Mouse (Mus musculus): ENCODE data around the gene Atp9a. TPM values are rescaled to one million over a fixed set of nuclear protein-coding genes. Genes with fewer than 3 reads are reported as not detected.

The Atp9a gene
- polyA plus RNA-seq, 1 experiment from 2014 or later = 28.3 TPM

DNA sequence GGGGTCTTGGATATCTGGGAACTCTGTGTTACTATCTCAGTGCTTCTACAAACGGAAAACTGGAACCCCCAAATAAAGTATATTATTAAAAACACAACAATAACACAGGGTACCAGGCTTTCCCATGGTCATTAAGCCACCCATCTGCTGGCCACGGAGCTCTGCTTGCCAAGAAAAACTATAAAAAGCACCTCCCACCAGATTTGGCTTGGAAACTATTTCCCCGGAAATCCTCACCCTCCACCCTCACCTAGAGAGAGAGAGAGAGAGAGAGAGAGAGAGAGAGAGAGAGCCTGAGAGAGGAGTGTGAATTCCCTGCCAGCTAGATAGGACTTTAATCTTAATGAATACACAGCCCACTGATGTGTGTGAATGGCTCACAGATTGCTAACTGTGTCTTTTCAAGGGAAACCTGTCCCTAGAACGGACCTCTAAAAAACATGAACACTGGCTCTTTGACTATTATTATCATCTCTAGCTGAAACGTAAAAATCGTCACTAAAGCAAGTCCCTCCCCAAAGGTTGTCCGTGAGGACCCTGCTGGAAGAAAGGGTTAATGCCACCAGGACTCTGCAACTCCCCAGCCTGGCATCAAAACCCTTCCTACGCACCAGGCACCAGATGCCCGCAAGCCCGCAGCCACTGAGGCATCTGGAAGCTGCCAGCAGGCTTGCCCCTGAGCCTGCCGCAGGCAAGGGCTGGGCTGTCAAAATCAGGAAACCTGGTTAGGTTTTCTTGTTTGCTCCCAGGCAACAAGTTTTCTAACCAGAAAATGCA is 153.4 kb downstream of the Atp9a start:
- WGBS = 62% methylated on average over 11 of the region's 11 CpGs
- no peak; the same call in 1 of the 2 replicates for ATAC-seq (ENCODE audit: low FRiP score)
- H3K4me1 ChIP-seq = peaks cover 28% of the 10 kb centered on the region
- no peaks in the 10 kb centered on the region for H3K36me3 ChIP-seq (replicated peaks)
- no peak overlapping the region for H3K27ac ChIP-seq
- H3K9ac ChIP-seq = no peak overlapping the region
- H3K4me3 ChIP-seq (replicated peaks) = peak overlapping the region; percentile 45; the same call in 1 of the 2 replicates
- H3K9me3 ChIP-seq = no peaks in the 10 kb centered on the region
- H3K27me3 ChIP-seq = peaks cover 48% of the 10 kb centered on the region
- no peak overlapping the region; the same call in 1 of the 2 replicates for H3K4me2 ChIP-seq

DNA sequence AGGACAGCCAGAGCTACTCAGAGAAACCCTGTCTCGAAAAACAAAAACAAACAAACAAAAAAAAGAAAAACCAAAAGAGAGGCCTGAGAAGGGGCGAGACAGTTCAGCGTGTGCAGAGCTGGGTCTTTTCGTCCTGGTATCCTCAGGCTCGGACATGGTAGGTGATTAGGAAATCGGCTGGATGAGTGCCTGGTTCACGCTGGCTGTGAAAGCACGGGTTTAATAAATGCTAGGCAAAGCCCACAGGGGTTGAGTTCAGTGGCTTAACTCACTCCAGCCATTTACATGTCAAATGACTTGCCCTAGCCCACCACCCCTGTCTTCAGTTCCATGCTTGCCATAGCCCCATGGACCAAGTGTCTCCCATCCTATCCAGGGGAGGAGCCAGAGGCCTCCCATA is 155.1 kb downstream of the Atp9a start:
- Histone ChIP-seq H3K27me3 (peaks cover 46% of the 10 kb centered on the region), H3K4me3 (replicated peaks) (no peak overlapping the region), H3K4me1 (peaks cover 28% of the 10 kb centered on the region), H3K27ac (no peak overlapping the region), H3K9ac (no peak overlapping the region), H3K9me3 (no peaks in the 10 kb centered on the region), H3K36me3 (replicated peaks) (no peaks in the 10 kb centered on the region), H3K4me2 (no peak overlapping the region)
- whole genome bisulfite sequencing = 69% methylated on average over 8 of the region's 8 CpGs
- ATAC-seq (ENCODE audit: low FRiP score) = no peak

DNA sequence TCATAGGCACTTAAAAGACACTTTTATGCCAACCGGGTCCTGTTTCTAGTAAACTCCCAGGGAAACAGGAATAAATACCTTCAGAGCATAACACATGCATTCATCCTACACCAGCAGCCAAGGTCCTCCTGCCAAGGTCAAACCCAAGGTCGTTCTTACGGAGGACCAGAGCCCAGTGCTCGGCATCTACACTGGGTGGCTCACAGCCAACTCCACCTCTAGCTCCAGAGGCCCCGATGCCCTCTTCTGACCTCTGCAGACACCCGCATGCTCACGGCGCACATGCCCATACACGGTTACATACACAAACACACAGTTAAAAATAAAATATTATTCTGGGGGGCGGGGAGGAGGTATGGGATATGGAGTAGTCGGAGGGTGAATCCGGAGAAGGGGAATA is 155.7 kb downstream of the Atp9a start:
- Histone ChIP-seq H3K9ac (no peak overlapping the region), H3K36me3 (replicated peaks) (no peaks in the 10 kb centered on the region), H3K4me2 (no peak overlapping the region), H3K27me3 (peaks cover 39% of the 10 kb centered on the region), H3K4me1 (peaks cover 30% of the 10 kb centered on the region), H3K4me3 (replicated peaks) (no peak overlapping the region), H3K27ac (no peak overlapping the region), H3K9me3 (no peaks in the 10 kb centered on the region)
- WGBS = 92% methylated on average over 12 of the region's 12 CpGs
- ATAC-seq (ENCODE audit: low FRiP score) = no peak

DNA sequence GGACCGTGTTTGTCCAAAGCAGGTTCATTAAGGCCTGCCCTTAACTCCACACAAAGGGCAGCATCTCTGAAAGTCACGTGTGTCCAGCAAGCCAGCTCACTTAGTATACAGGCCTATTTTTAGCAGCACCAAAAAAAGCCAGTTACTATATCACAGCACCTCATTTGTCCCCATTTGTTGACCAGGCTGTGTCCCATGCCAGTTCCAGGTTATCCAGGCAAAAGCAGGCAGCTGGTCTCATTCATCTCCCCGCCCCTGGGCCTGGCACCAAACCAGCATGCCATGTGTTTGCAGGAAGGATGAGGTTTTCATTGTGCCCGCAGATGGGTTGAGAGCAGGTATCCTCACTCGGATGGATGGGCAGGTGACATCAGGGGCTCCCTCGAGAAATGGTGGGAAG is 157.4 kb downstream of the Atp9a start:
- H3K4me2 ChIP-seq = no peak overlapping the region
- H3K9me3 ChIP-seq = no peaks in the 10 kb centered on the region
- H3K4me1 ChIP-seq = peaks cover 38% of the 10 kb centered on the region
- no peak overlapping the region for H3K27ac ChIP-seq
- H3K4me3 ChIP-seq (replicated peaks) = no peak overlapping the region
- ATAC-seq (ENCODE audit: low FRiP score) = no peak
- H3K36me3 ChIP-seq (replicated peaks) = no peaks in the 10 kb centered on the region
- 77% methylated on average over 6 of the region's 6 CpGs for WGBS
- no peak overlapping the region for H3K9ac ChIP-seq
- peaks cover 23% of the 10 kb centered on the region for H3K27me3 ChIP-seq

Small RNAs within 50 kb of the gene (microRNA-seq; reads per million reads assigned to microRNA genes)
- gene Mir7004 = 1.9 reads per million

Other genes starting within 250 kb of the Atp9a start
- 0.78 and 1.2 TPM in 2 replicates for gene Nfatc2, start 140.8 kb downstream of the Atp9a start, polyA plus RNA-seq (2016; fragmentation: Nextera tagmentation; extraction: Ambion mirVana)
- gene Sall4, start 25.5 kb upstream of the Atp9a start, polyA plus RNA-seq (2016; fragmentation: Nextera tagmentation; extraction: Ambion mirVana) = 4.6 and 6.9 TPM in 2 replicates
- gene Zfp64, start 213.2 kb upstream of the Atp9a start, polyA plus RNA-seq (2016; fragmentation: Nextera tagmentation; extraction: Ambion mirVana) = 35.5 and 38.0 TPM in 2 replicates

Measured in forebrain, embryonic 12.5 days (tissue).